In genomic region chr17:13006984-13007383, GRCm38 (mm10) we compare ENCODE assay signal across 8 mouse cellular contexts. TPM values are rescaled to one million over a fixed set of nuclear protein-coding genes. Genes with fewer than 3 reads are reported as not detected.
DNase-seq lines count a peak whose midpoint lies in the region; ATAC-seq and TF ChIP-seq lines count a peak whose summit lies in the region.

No protein-coding gene starts in this region.

- TF ChIP-seq CTCF in liver, adult 2 months (IDR thresholded peaks at IDR 0.05; ENCODE audit: low read depth, low read length): no peak
- TF ChIP-seq CTCF in olfactory bulb, adult 2 months (IDR thresholded peaks at IDR 0.05; ENCODE audit: insufficient read depth, low read depth, low read length): no peak

- no peaks in the 10 kb centered on the region; the same call in 1 of the 2 replicates for H3K79me2 ChIP-seq in liver, adult 2 months (ENCODE audit: control insufficient read depth, insufficient read depth, low read length)

- no peaks in the 10 kb centered on the region for H3K9me3 ChIP-seq in forebrain, embryonic 10.5 days
- no peaks in the 10 kb centered on the region for H3K9me3 ChIP-seq in limb, embryonic 11.5 days (ENCODE audit: control insufficient read depth, low read length)

- no peaks in the 10 kb centered on the region for H3K4me1 ChIP-seq in liver, adult 2 months (ENCODE audit: control insufficient read depth, insufficient read depth, low read length)
- peaks cover 18% of the 10 kb centered on the region for H3K4me1 ChIP-seq in forebrain, embryonic 10.5 days
- peaks cover 6% of the 10 kb centered on the region for H3K4me1 ChIP-seq in limb, embryonic 11.5 days (ENCODE audit: control insufficient read depth, insufficient read depth, low read length)
- H3K4me1 ChIP-seq in olfactory bulb, adult 2 months (ENCODE audit: control insufficient read depth, insufficient read depth, low read length): peaks cover 2% of the 10 kb centered on the region; the same call in 1 of the 2 replicates

- peak overlapping the region; percentile 79; the same call in 1 of the 2 replicates for H3K4me2 ChIP-seq in limb, embryonic 11.5 days (ENCODE audit: low read depth, severe bottlenecking)

- no peak for DNase-seq in liver, adult 2 months (ENCODE audit: extremely low read depth, low read depth, low spot score)
- no peak for DNase-seq in liver
- DNase-seq in forebrain, embryonic 10.5 days (ENCODE audit: extremely low spot score, low spot score): no peak
- no peak for DNase-seq in limb, embryonic 11.5 days (ENCODE audit: low spot score)
- no peak for DNase-seq in cerebellum, adult 18-20 months
- DNase-seq in lung, adult 18-20 months: no peak

- H3K4me3 ChIP-seq in liver, adult 2 months (ENCODE audit: insufficient read depth, low read depth, low read length): no peak overlapping the region
- peak overlapping the region; percentile 88 for H3K4me3 ChIP-seq in forebrain, embryonic 10.5 days
- no peak overlapping the region; the same call in 1 of the 2 replicates for H3K4me3 ChIP-seq in limb, embryonic 11.5 days (ENCODE audit: low read depth, low read length)
- peak overlapping the region; percentile 85; the same call in 1 of the 2 replicates for H3K4me3 ChIP-seq in olfactory bulb, adult 2 months (ENCODE audit: insufficient read depth, low read depth, low read length)

- H3K9ac ChIP-seq in liver, adult 2 months (ENCODE audit: low read depth, low read length): no peak overlapping the region; the same call in 1 of the 2 replicates
- no peak overlapping the region for H3K9ac ChIP-seq in limb, embryonic 11.5 days (ENCODE audit: low read length)

- 72% methylated on average over 5 of the region's 5 CpGs for WGBS in liver, adult 2 months
- 50% methylated on average over 5 of the region's 5 CpGs for WGBS in forebrain, embryonic 10.5 days
- WGBS in limb, embryonic 11.5 days: 46% methylated on average over 5 of the region's 5 CpGs
- 46% methylated on average over 5 of the region's 5 CpGs for WGBS in olfactory bulb, adult 2 months

- no peak for ATAC-seq in limb, embryonic 11.5 days (ENCODE audit: insufficient number of reproducible peaks, low FRiP score, low TSS enrichment, low read depth)
- ATAC-seq in granulocyte monocyte progenitor cell, adult 5-6 weeks (replicated peaks; ENCODE audit: poor library complexity, severe bottlenecking): no peak

- no peak for TF ChIP-seq POLR2A in liver, adult 2 months (IDR thresholded peaks at IDR 0.05; ENCODE audit: extremely low read depth, insufficient read depth, low read length)
- no peak for TF ChIP-seq POLR2A in olfactory bulb, adult 2 months (IDR thresholded peaks at IDR 0.05; ENCODE audit: insufficient read depth, low read depth, low read length)

- H3K36me3 ChIP-seq in liver, adult 2 months (ENCODE audit: control insufficient read depth, insufficient read depth, low read length): peaks cover 15% of the 10 kb centered on the region
- peaks cover 12% of the 10 kb centered on the region for H3K36me3 ChIP-seq in forebrain, embryonic 10.5 days (replicated peaks)
- H3K36me3 ChIP-seq in limb, embryonic 11.5 days (ENCODE audit: control insufficient read depth, insufficient read depth, low read length): no peaks in the 10 kb centered on the region

- peak overlapping the region; percentile 56; the same call in 1 of the 2 replicates for H3K27ac ChIP-seq in liver, adult 2 months (replicated peaks; ENCODE audit: insufficient read depth, low read depth, low read length)
- H3K27ac ChIP-seq in forebrain, embryonic 10.5 days: peak overlapping the region; percentile 88; the same call in 1 of the 2 replicates
- no peak overlapping the region for H3K27ac ChIP-seq in limb, embryonic 11.5 days (replicated peaks; ENCODE audit: low read depth, low read length)
- peak overlapping the region; percentile 76; the same call in 1 of the 2 replicates for H3K27ac ChIP-seq in olfactory bulb, adult 2 months (ENCODE audit: insufficient read depth, low read depth, low read length)

- no peaks in the 10 kb centered on the region for H3K27me3 ChIP-seq in liver, adult 2 months (ENCODE audit: control insufficient read depth, insufficient read depth, low read length)
- no peaks in the 10 kb centered on the region for H3K27me3 ChIP-seq in forebrain, embryonic 10.5 days (ENCODE audit: poor library complexity, severe bottlenecking)
- no peaks in the 10 kb centered on the region for H3K27me3 ChIP-seq in limb, embryonic 11.5 days (ENCODE audit: control insufficient read depth, insufficient read depth, low read length)

RNA-seq across cellular contexts. Expression of gene Sod2, which starts 0.3 kb away (rescaled TPM):
- 169 and 338 TPM in 2 replicates for total RNA-seq in liver, adult 2 months (2014; rRNA removed)
- 593 and 597 TPM in 2 replicates for polyA plus RNA-seq in liver, adult 2 months (2012; rRNA removed)
- polyA plus RNA-seq in forebrain, embryonic 10.5 days (2016; fragmentation: Nextera tagmentation; extraction: Ambion mirVana): 109 TPM in 2 replicates
- 101 and 106 TPM in 2 replicates for polyA plus RNA-seq in limb, embryonic 11.5 days (2014; fragmentation: Nextera tagmentation; extraction: Ambion mirVana)
- 78.0 TPM in 1 of 2 replicates, not detected in the other for polyA plus RNA-seq in olfactory bulb, adult 2 months (2012; ENCODE audit: insufficient read depth, insufficient read length, low replicate concordance, missing spikeins)
- 53.7 and 64.0 TPM in 2 replicates for total RNA-seq in granulocyte monocyte progenitor cell, adult 5-6 weeks (2014; fragmentation: Nextera tagmentation)
- total RNA-seq in granulocyte monocyte progenitor cell, adult 5-6 weeks (2017): 79.6 and 99.7 TPM in 2 replicates

RNA-seq across cellular contexts. Expression of gene Wtap, which starts 13.0 kb away (rescaled TPM):
- 32.0 and 32.6 TPM in 2 replicates for total RNA-seq in liver, adult 2 months (2014; rRNA removed)
- polyA plus RNA-seq in liver, adult 2 months (2012; rRNA removed): 7.8 and 7.9 TPM in 2 replicates
- polyA plus RNA-seq in forebrain, embryonic 10.5 days (2016; fragmentation: Nextera tagmentation; extraction: Ambion mirVana): 140 and 149 TPM in 2 replicates
- polyA plus RNA-seq in limb, embryonic 11.5 days (2014; fragmentation: Nextera tagmentation; extraction: Ambion mirVana): 155 and 160 TPM in 2 replicates
- polyA plus RNA-seq in olfactory bulb, adult 2 months (2012; ENCODE audit: insufficient read depth, insufficient read length, low replicate concordance, missing spikeins): not detected in 2 replicates
- 82.6 and 83.4 TPM in 2 replicates for total RNA-seq in granulocyte monocyte progenitor cell, adult 5-6 weeks (2014; fragmentation: Nextera tagmentation)
- 208 and 223 TPM in 2 replicates for total RNA-seq in granulocyte monocyte progenitor cell, adult 5-6 weeks (2017)

RNA-seq across cellular contexts. Expression of gene Gpr31b, which starts 45.1 kb away (rescaled TPM):
- total RNA-seq in liver, adult 2 months (2014; rRNA removed): not detected in 2 replicates
- not detected in 2 replicates for polyA plus RNA-seq in liver, adult 2 months (2012; rRNA removed)
- not detected in 2 replicates for polyA plus RNA-seq in forebrain, embryonic 10.5 days (2016; fragmentation: Nextera tagmentation; extraction: Ambion mirVana)
- not detected in 2 replicates for polyA plus RNA-seq in limb, embryonic 11.5 days (2014; fragmentation: Nextera tagmentation; extraction: Ambion mirVana)
- polyA plus RNA-seq in olfactory bulb, adult 2 months (2012; ENCODE audit: insufficient read depth, insufficient read length, low replicate concordance, missing spikeins): not detected in 2 replicates
- not detected in 2 replicates for total RNA-seq in granulocyte monocyte progenitor cell, adult 5-6 weeks (2014; fragmentation: Nextera tagmentation)
- 0.21 and 1.6 TPM in 2 replicates for total RNA-seq in granulocyte monocyte progenitor cell, adult 5-6 weeks (2017)

RNA-seq across cellular contexts. Expression of gene Acat2, which starts 46.4 kb away (rescaled TPM):
- 75.1 and 75.7 TPM in 2 replicates for total RNA-seq in liver, adult 2 months (2014; rRNA removed)
- polyA plus RNA-seq in liver, adult 2 months (2012; rRNA removed): 44.6 and 45.9 TPM in 2 replicates
- polyA plus RNA-seq in forebrain, embryonic 10.5 days (2016; fragmentation: Nextera tagmentation; extraction: Ambion mirVana): 396 and 405 TPM in 2 replicates
- polyA plus RNA-seq in limb, embryonic 11.5 days (2014; fragmentation: Nextera tagmentation; extraction: Ambion mirVana): 236 and 271 TPM in 2 replicates
- polyA plus RNA-seq in olfactory bulb, adult 2 months (2012; ENCODE audit: insufficient read depth, insufficient read length, low replicate concordance, missing spikeins): not detected in 2 replicates
- total RNA-seq in granulocyte monocyte progenitor cell, adult 5-6 weeks (2014; fragmentation: Nextera tagmentation): 21.4 and 22.9 TPM in 2 replicates
- total RNA-seq in granulocyte monocyte progenitor cell, adult 5-6 weeks (2017): 20.6 and 21.4 TPM in 2 replicates

RNA-seq across cellular contexts. Expression of gene Tcp10b, which starts 53.9 kb away (rescaled TPM):
- 0.27 and 0.65 TPM in 2 replicates for total RNA-seq in liver, adult 2 months (2014; rRNA removed)
- not detected in 2 replicates for polyA plus RNA-seq in liver, adult 2 months (2012; rRNA removed)
- polyA plus RNA-seq in forebrain, embryonic 10.5 days (2016; fragmentation: Nextera tagmentation; extraction: Ambion mirVana): not detected in 2 replicates
- polyA plus RNA-seq in limb, embryonic 11.5 days (2014; fragmentation: Nextera tagmentation; extraction: Ambion mirVana): not detected in 2 replicates
- not detected in 2 replicates for polyA plus RNA-seq in olfactory bulb, adult 2 months (2012; ENCODE audit: insufficient read depth, insufficient read length, low replicate concordance, missing spikeins)
- not detected in 2 replicates for total RNA-seq in granulocyte monocyte progenitor cell, adult 5-6 weeks (2014; fragmentation: Nextera tagmentation)
- not detected in 2 replicates for total RNA-seq in granulocyte monocyte progenitor cell, adult 5-6 weeks (2017)

Comparison
In these comparisons a context has a peak if more than half of its experiments do, and no peak if none do; other contexts are left out.
1. H3K4me3 ChIP-seq: peak in forebrain, embryonic 10.5 days (single experiment) and olfactory bulb, adult 2 months (single experiment); none in liver, adult 2 months (single experiment) and limb, embryonic 11.5 days (single experiment).
2. RNA of gene Wtap, which starts 13.0 kb away (polyA plus RNA-seq): 155 to 160 TPM in limb, embryonic 11.5 days and 140 to 149 TPM in forebrain, embryonic 10.5 days; 7.8 to 7.9 TPM in liver, adult 2 months and not detected in olfactory bulb, adult 2 months; every median in the first group is over 10 times any median in the second.